Mouse (Mus musculus) gastrocnemius, adult 2 months (tissue): ENCODE results near the gene Vwa8. TPM values are rescaled to one million over a fixed set of nuclear protein-coding genes. Genes with fewer than 3 reads are reported as not detected.
A peak's percentile ranks its signal among the peaks of the same experiment; 100 is the strongest.

Source experiments
- DNase-seq: peaks from one replicate; pipeline ENCODE4 v3.0.0; 2022
- H3K27ac ChIP-seq: fragments of 200-600 bp; 2 replicates; pipeline ENCODE4 v1.8.1; 2022; ENCODE audit warnings: mild to moderate bottlenecking
- H3K4me3 ChIP-seq: fragments of 200-600 bp; 2 replicates; pipeline ENCODE4 v1.8.1; 2022; ENCODE audit warnings: mild to moderate bottlenecking, moderate library complexity
- CTCF ChIP-seq: fragments of 200-600 bp; IDR thresholded peaks from 2 replicates; pipeline ENCODE4 v1.8.1; 2022; ENCODE audit warnings: antibody characterized with exemption, mild to moderate bottlenecking, moderate library complexity
- intact Hi-C: fragments of 180-260 bp; cut with DNase I; formaldehyde crosslinking; loops from one replicate; pipeline ENCODE4 v1.15.1; 2025
- total RNA-seq, 2 experiments: library from RNA; stranded (reverse); gene quantifications; 2 replicates each; pipeline ENCODE4 v1.2.3; 2021

Gene Vwa8
- total RNA-seq, 2 experiments from 2014 or later: 64.5 to 83.1 TPM

DNA sequence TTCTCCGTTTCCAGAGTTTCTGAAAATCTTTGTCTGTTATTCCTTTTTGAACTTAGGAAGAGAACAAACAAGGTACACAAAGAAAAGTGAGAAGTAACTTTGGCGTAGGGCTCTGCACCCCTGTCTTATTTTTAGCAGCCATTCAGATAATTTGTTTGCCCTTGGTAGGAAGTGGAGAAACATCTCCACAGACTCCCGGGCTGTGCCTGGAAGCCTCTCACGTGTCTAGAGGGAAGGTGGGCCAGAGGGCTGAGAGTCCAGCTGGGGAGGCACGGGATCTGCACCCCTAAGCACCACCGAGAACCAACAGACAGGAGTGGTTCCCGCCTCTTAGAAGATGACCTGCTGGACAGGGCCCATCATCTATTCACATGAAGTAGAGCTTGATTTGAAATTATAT lies 302.9 kb downstream of the Vwa8 start:
- DNase-seq: no peak
- no peak overlapping the region for H3K4me3 ChIP-seq
- TF ChIP-seq CTCF: no peak
- H3K27ac ChIP-seq: no peak overlapping the region
- intact Hi-C loops: no loop called here

DNA sequence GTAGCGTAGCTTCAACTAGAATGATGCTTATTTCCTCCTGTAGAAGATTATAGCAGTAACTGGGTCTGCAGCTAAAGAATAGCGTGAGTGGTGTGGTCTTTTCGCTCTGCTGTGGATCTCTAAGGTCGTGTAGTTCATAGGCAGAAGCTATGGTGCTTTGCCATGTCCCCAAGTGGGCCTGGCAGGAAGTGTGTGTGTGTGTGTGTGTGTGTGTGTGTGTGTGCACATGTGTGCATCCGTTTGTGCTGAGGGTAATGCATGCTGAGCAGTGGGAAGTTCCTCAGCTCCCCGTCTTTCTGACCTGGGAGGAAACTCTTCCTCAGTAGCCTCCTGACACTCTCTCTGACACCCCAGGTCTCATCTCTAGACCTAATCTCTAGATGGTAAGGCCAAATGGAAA lies 305.0 kb downstream of the Vwa8 start:
- H3K27ac ChIP-seq: peak overlapping the region; percentile 21; the same call in 1 of the 2 replicates
- DNase-seq: no peak
- no peak for TF ChIP-seq CTCF
- intact Hi-C loops: no loop called here
- H3K4me3 ChIP-seq: no peak overlapping the region

DNA sequence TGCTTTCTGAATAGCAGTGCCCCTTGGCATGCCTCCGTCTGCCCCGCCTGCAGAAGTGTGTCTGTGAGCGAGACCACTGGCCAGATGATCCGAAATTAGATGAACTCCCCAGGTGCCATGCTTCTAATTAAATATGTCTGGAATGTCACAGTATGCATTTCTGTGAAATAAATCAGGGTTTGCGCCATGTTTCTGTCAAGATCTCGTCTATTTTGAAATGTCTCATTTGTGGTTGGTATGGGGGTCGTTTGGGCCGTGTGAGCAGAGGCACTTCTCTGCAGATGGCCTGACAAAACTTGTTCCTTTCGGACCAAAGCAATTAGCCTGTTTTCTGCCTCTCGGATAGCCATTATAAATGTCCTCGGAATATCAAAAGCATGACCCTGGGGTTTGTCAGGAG lies 306.1 kb downstream of the Vwa8 start:
- intact Hi-C loops: no loop called here
- H3K27ac ChIP-seq: no peak overlapping the region; the same call in 1 of the 2 replicates
- no peak for DNase-seq
- no peak overlapping the region for H3K4me3 ChIP-seq
- no peak for TF ChIP-seq CTCF

DNA sequence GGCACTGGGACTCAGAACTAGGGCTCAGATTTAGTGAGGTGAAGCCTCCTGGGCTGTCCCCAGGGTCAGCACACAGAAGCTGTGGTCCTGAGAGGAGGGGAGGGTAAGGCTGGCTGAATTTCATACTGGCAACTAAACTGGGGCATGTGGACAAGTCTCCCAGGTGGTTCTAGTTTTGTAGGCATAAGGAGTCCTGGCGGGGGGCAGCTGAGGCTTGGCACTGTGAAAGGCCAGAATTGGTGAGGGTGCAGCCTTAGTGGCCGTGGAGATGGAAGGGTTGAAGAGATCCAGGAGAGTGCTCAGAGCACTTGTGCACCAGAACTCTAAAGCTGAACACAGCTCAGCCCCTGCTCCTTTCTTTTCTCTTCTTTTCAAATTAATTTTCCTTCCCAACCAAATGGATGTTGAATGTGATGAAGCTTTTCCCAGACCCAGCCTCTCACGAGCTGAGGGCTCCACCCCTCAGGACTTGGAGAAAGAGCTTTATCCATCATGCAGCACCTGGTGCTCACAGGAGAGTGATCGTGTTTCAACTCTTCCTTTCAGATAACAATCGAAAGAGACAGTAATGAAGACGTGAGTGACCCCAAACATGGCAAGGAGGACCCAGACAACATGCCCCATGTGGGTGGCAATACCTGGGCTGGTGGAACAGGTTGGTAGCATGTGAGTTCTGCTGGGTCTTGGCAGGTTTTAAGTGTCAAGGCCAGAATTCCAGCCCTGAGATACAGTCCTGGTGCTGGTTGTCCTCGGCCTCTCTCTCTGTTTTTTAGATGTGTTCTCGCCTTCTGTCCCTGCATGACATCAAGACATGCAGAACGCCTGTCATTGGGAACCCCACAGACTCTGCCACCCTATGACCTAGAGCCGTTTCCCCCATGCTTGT lies 307.9 kb downstream of the Vwa8 start:
- peak overlapping the region; percentile 81 for H3K27ac ChIP-seq
- no peak overlapping the region; the same call in 1 of the 2 replicates for H3K4me3 ChIP-seq
- DNase-seq: no peak
- intact Hi-C loops: no loop called here
- TF ChIP-seq CTCF: no peak

DNA sequence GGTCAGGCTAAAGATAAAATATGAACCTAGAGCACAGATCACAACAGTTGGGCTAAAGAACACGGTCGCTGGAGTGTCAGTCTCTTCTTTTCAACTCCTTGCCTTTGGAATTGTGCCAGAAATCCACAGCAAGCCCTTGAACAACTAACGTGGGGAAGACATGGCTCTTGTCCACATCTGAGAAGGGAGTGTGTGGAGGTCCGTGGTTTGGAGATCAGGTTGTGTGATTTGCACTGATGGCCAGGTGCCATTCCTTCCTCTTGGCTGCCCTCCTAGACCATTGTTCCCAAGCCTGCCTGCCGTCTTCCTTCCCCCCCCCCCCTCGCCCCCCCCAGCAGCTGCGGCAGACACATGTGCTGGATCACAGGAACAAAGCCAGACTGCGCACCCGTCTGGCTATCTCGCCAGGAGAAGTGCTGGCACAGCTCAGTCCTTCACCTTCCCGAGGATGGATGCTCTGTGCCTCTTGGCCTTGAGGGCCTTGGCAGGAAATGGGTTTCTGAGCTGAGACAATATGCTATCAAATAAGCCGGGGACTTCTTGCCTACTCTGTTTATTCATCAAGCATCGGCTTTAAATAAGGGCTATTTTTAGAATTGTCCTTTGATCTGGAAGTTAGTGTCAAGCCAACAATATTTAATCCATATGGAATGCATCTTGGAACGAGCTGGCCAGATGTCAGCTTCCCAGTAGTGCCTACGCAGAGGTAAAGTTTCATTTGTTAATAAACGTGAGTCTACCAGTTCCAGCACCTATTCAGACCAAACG lies 308.8 kb downstream of the Vwa8 start:
- DNase-seq: peak; percentile 59
- no peak for TF ChIP-seq CTCF
- intact Hi-C loops: no loop called here
- Histone ChIP-seq H3K4me3 (peak overlapping the region; percentile 25), H3K27ac (peak overlapping the region; percentile 81)

DNA sequence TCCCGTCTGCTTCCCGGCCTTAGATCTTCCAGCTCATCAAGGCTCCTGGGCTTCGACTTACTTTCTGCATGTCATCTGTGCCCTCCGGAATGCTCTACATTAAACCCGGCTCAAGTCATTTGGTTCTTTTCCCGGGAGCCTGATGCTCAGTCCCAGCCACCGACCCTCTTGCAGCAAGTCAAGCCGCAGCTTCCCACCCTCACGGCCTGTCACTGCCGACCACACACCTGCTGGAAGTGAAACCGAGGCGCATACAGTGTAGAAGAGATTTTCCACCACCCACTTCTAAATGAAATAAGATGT lies 309.3 kb downstream of the Vwa8 start:
- Histone ChIP-seq H3K27ac (peak overlapping the region; percentile 81), H3K4me3 (peak overlapping the region; percentile 25; the same call in 1 of the 2 replicates)
- intact Hi-C loops: no loop called here
- DNase-seq: no peak
- no peak for TF ChIP-seq CTCF

DNA sequence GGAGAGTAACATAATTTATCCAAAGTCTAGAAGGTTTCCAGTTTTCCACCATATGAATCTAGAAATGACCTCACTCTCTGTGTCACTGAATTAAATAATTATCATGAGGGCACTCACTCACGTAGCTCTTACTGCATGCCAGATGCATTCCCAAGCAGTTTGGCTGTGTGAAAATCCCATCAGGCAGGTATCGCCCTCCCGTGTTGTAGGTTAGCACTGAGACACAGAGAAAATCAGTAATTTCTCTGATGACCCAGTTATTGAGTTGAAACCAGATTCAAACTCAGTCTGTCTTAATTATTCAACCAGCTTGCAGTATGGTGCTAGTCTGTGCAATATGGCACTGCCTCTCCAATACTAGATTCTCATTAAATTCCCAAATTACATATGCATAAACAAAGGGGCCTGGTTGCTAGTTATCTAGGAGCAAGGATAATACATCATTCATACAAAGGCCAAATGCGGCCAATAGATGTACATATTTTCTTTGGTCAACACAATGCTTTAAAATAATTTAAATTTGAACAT lies 309.9 kb downstream of the Vwa8 start:
- TF ChIP-seq CTCF: no peak
- intact Hi-C loops: no loop called here
- peak overlapping the region; percentile 81 for H3K27ac ChIP-seq
- no peak overlapping the region for H3K4me3 ChIP-seq
- DNase-seq: no peak

DNA sequence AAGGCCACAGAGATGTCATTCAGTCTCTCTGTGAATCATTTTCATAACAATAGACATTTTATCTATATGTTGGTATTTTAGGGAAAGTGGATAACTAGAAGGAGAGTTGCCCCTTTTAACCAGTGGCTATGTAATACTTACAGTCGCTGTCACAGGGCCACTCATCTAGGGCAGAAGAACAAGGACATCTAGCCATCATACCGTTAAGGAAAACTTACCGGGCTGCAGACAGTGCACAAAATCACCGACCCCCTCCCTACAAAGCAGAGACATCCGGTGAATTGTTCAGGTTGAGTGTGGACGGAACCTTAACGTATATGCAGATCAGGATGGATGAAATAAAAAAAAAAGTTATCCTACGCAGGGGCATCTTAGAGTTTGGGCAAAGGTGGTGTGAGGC lies 310.6 kb downstream of the Vwa8 start:
- intact Hi-C loops: no loop called here

DNA sequence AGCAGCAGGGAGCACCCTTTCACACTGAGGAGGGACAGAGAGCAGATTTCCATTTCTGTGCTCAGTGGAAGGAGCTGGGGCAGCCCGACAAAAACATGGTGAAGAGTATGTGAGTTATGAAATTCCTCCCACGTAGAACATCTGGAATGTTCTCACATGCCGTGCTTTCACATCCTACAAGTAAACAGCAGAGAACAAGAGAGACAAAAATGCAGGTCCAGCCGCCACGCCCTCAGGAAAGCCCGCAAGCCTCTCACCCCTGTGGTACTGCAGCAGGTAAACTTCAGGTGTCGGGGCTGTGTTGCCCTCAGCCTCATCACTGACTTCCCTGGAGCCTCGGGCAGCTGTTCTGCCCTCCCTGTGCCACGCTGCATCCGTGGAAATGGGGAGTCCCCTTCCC lies 311.6 kb downstream of the Vwa8 start:
- TF ChIP-seq CTCF: no peak
- intact Hi-C loops: no loop called here
- Histone ChIP-seq H3K4me3 (no peak overlapping the region; the same call in 1 of the 2 replicates), H3K27ac (peak overlapping the region; percentile 81)
- no peak for DNase-seq

More for the DNA sequence above, 310.6 kb downstream of the Vwa8 start:
- DNase-seq: no peak
- Histone ChIP-seq H3K27ac (peak overlapping the region; percentile 81; the same call in 1 of the 2 replicates), H3K4me3 (no peak overlapping the region)
- TF ChIP-seq CTCF: no peak

DNA sequence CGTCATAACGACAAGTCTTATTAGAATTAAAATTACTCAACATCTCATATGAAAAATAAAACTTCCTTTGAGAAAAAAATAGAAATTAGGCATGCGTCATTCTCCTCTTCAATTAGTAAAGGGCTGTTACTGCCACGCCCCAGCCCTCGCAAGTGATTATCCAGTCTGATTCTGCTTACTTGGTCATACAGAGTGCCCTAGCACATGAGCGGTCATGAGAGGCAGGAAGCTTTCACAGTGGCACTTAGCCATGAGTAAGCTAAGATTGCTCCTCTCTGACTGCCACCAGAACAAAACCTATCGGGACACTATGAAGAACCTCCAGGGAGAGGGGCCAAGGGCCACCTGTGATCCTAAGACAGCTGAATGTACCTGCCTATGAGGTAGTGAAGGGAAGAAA lies 312.1 kb downstream of the Vwa8 start:
- intact Hi-C loops: no loop called here
- no peak for DNase-seq
- no peak overlapping the region for H3K4me3 ChIP-seq
- H3K27ac ChIP-seq: peak overlapping the region; percentile 81
- TF ChIP-seq CTCF: no peak

DNA sequence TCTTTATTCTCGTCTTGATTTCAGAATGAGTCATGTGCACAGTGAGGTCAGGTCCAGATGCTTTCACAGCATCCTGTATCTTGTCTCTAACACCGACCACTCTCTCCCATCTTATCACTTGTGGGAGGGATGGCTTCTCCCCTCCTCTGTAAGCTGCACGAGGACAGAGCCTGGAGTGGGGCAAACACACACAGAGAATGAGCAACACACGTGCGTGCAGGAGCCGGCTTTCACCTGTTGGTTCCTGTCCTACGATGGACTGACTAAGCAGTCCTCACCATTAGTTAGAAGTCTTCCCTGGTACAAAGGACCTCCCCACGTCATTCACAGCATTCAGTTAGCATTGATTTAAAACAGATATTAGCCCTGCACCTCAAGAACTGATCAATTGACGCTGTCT lies 312.9 kb downstream of the Vwa8 start:
- DNase-seq: no peak
- Histone ChIP-seq H3K27ac (no peak overlapping the region), H3K4me3 (no peak overlapping the region)
- intact Hi-C loops: no loop called here
- TF ChIP-seq CTCF: no peak

DNA sequence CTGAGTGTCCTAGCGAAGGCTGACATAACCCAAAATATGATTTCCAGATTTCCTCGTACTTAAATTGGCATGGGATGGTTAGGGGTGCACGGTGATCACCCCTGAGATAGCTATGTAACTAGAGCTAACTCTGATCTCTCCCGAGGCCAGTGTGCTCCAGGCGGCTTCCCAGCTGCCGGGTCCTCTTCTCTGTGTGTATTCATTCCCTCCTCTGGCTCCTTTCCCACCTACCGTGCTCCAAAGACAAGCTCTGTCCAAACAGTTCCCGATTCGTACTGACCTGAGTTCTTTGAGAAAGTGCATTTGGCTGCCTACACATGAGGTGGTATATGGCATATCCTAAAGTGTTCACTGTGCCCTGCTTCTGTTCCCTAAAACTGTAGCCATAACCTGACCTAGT lies 313.8 kb downstream of the Vwa8 start:
- no peak overlapping the region for H3K27ac ChIP-seq
- no peak for TF ChIP-seq CTCF
- intact Hi-C loops: no loop called here
- H3K4me3 ChIP-seq: no peak overlapping the region
- no peak for DNase-seq

DNA sequence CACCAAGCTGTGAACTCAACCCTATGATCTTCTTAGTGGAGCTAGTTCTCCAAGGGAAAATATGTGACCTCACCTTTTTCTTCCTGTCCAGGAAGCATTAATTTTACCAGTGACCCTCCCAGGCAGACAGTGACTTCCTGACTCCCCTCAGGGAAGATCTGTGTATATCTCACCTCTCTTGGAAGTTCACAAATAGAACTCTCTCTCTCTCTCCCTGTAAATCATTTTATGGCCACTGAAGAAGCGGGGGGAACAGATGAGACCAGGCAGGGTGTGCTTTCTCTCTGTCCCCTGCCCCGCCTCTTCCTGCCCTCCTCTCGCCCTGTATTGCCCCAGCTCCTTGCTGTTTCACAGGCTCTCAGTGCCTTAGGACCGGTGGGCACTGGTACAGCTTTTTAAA lies 315.5 kb downstream of the Vwa8 start:
- Histone ChIP-seq H3K4me3 (no peak overlapping the region), H3K27ac (no peak overlapping the region)
- intact Hi-C loops: no loop called here
- no peak for TF ChIP-seq CTCF
- DNase-seq: no peak
